Mouse (Mus musculus) mature B cell (primary cell): ENCODE measurements around the gene Anxa5.

Experiments used
- in situ Hi-C: fragments of 300-500 bp; cut with MboI; formaldehyde crosslinking; loops from 2 replicates; pipeline ENCODE4 v1.14.3; 2019

The Anxa5 gene

GRCm38 (mm10) chr3:36446918-36447317 is 28.8 kb downstream of the Anxa5 start:
- in situ Hi-C loops: no loop called here

GRCm38 (mm10) chr3:36446506-36446905 is 29.2 kb downstream of the Anxa5 start:
- in situ Hi-C loops: no loop called here

GRCm38 (mm10) chr3:36446041-36446440 is 29.7 kb downstream of the Anxa5 start:
- in situ Hi-C loops: no loop called here

- in situ Hi-C loops: no loop called here
Measured at GRCm38 (mm10) chr3:36442426-36442825, 33.3 kb downstream of the Anxa5 start.

- in situ Hi-C loops: no loop called here
Measured at GRCm38 (mm10) chr3:36440280-36440679, 35.4 kb downstream of the Anxa5 start.

- in situ Hi-C loops: no loop called here
Measured at GRCm38 (mm10) chr3:36430360-36430759, 45.3 kb downstream of the Anxa5 start.

GRCm38 (mm10) chr3:36427386-36427785 is 48.3 kb downstream of the Anxa5 start:
- in situ Hi-C loops: no loop called here

GRCm38 (mm10) chr3:36409456-36409855 is 66.2 kb downstream of the Anxa5 start:
- in situ Hi-C loops: no loop called here

- in situ Hi-C loops: no loop called here
Measured at GRCm38 (mm10) chr3:36406967-36407366, 68.7 kb downstream of the Anxa5 start.

GRCm38 (mm10) chr3:36406340-36406739 is 69.4 kb downstream of the Anxa5 start:
- in situ Hi-C loops: no loop called here

- in situ Hi-C loops: no loop called here
Measured at GRCm38 (mm10) chr3:36401900-36402299, 73.8 kb downstream of the Anxa5 start.

GRCm38 (mm10) chr3:36400657-36401056 is 75.0 kb downstream of the Anxa5 start:
- in situ Hi-C loops: no loop called here
